Mouse (Mus musculus): ENCODE measurements at regions not wholly inside any gene's neighbourhood (a gene's known extent, or its start where the extent isn't known, plus 50 kb on each side); places are given as distances from the start of the nearest gene placed in this dataset.

DNA sequence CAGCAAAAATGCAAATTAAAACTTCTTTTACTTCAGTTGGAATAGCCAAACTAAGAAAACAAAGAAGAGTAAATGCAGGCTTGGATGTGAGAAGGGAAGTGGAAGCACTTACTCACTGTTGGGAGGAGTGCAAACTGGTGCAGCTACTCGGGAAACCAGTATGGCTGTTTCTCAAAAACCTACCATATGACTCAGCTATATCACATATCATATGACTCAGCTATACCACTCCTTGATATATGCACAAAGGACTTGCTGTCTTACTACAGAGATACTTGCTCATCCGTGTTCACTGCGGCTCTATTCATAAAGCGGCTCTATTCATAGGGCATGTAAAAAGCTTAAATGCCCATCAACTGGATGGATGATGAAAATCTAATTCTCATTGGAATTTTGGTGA is 59.5 kb upstream of the Fam19a1 start:
- peak; percentile 81 for DNase-seq (ENCODE audit: low read depth, low spot score)

DNA sequence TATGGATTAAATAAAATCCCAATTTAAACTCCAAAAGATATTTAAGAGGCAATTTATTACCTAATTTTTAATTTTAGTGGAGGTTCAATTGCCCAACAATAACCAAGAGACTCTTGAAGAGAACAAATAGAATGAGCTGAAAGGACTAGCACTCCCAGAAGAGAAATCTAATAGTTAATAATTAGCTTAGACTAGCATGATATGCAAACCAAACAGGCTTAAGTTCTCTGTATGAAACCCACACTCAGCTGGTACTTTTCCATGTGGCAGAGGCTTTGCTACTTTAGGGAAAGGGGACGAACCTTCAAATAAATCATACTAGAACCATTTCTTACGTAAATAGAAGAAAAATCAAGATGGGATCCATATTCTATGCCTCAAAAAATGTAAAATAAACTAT is 55.9 kb upstream of the Fam19a1 start:
- DNase-seq (ENCODE audit: low read depth, low spot score), result no peak

DNA sequence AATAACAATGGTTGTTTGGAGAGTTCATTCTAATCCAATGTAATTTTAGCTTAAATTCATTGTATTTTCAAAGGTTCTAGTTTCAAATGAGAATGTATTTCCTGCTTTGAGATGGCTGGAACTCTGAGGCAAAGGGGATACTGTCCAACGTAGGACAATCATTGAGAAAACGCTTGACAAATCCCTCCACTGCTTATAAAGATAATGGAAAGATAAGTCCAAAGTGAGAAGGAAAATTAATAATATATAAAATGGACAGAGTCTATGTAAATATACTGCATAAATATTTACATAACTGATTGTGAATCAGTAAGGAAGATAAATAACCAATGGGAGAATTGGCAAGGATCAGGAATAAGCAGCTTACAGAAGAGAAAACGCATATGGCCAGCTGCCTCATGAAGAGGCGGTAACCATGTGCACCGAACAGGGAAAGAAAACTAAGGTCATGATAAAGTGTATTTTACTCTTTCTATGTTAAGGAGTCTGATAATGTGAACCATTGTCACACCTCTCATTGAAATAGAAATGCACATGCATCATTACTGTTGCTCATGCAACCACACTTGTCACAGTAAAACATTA is 55.3 kb upstream of the Fam19a1 start:
- DNase-seq (ENCODE audit: low read depth, low spot score), result no peak

DNA sequence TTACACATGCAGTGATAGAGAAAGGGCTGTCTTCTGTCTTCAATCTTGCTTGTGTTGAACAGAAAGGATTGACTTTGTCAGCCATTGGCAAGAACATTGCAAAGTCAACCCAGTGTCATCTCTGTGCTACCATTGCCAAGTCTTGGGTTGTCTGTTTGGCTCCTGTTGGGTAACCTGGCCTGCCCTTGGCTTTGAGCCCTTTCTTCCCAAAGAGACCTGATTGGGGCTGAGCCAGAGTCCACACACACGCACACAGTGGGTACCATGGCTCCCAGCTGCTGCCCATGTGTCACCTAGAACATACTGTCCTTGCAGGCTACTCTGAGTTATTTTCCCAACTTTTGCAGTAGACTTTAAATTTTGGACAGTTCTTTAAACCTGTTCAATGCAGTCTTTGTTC is 51.0 kb upstream of the Fam19a1 start:
- no peak for DNase-seq (ENCODE audit: low read depth, low spot score)

Data from 3T3-L1 (cell line).